Mouse (Mus musculus): ENCODE results near the gene Laptm5. TPM values are rescaled to one million over a fixed set of nuclear protein-coding genes. Genes with fewer than 3 reads are reported as not detected.

The Laptm5 gene
- total and polyA plus RNA-seq, 3 experiments, result 101 to 696 (median 234) TPM

DNA sequence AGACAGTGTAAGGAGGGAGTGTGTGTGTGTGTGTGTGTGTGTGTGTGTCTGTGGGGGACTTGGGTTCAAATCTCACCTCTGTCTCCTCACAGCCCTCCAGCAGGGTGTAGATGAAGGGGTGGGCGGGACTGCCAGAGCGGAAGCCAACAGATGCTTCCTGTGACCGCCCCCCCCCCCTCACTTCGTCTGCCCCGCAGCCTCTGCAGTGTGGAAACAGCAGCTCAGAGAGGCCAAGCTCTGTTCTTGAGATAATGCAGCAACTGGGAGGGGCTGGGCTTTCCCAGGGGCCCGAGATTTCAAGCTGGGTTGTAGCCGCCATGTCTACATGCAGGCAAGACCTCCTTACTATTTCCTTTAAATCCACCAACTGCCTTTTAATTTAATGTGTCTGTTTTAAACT is 2.3 kb upstream of the Laptm5 start (continued):
- TF ChIP-seq NRF1 (IDR thresholded peaks at IDR 0.05; ENCODE audit: insufficient read depth, low read depth, low read length, poor library complexity, severe bottlenecking) (no peak), SMC3 (IDR thresholded peaks at IDR 0.05; ENCODE audit: low read depth, low read length) (no peak), RAD21 (IDR thresholded peaks at IDR 0.05; ENCODE audit: low read depth, low read length) (no peak), MAX (IDR thresholded peaks at IDR 0.05; ENCODE audit: low read length) (no peak), ZC3H11A (IDR thresholded peaks at IDR 0.05; ENCODE audit: low read depth, low read length) (no peak), EP300 (IDR thresholded peaks at IDR 0.05; ENCODE audit: low read depth in 1 of 2, low read length in 2 of 2) (peak in 1 of 2 experiments; percentile 53; a peak in 2 of 4 replicates), MEF2A (IDR thresholded peaks at IDR 0.05; ENCODE audit: extremely low read depth, insufficient replicate concordance, low read depth, low read length, poor library complexity, severe bottlenecking) (no peak), MXI1 (IDR thresholded peaks at IDR 0.05; ENCODE audit: low read depth, low read length) (no peak), GABPA (IDR thresholded peaks at IDR 0.05; ENCODE audit: low read depth, low read length) (no peak), TAL1 (IDR thresholded peaks at IDR 0.05; ENCODE audit: low read length) (peak; percentile 52; the same call in 1 of the 2 replicates), ZMIZ1 (IDR thresholded peaks at IDR 0.05; ENCODE audit: low read depth, low read length) (no peak), CHD1 (IDR thresholded peaks at IDR 0.05; ENCODE audit: low read depth, low read length) (no peak), ZKSCAN1 (IDR thresholded peaks at IDR 0.05; ENCODE audit: low read depth, low read length) (no peak), GATA1 (IDR thresholded peaks at IDR 0.05; ENCODE audit: low read depth, low read length) (no peak), ELF1 (IDR thresholded peaks at IDR 0.05; ENCODE audit: low read depth, low read length) (peak; percentile 37; the same call in 1 of the 2 replicates), ZNF384 (IDR thresholded peaks at IDR 0.05; ENCODE audit: low read depth, low read length) (no peak)

- TF ChIP-seq BHLHE40 (IDR thresholded peaks at IDR 0.05; ENCODE audit: borderline replicate concordance, low read depth, low read length), result no peak
- TF ChIP-seq ETS1 (IDR thresholded peaks at IDR 0.05; ENCODE audit: low read depth, low read length), result no peak
- TF ChIP-seq RAD21 (IDR thresholded peaks at IDR 0.05; ENCODE audit: low read depth, low read length), result no peak
- no peak for TF ChIP-seq MAX (IDR thresholded peaks at IDR 0.05; ENCODE audit: low read length)
- no peak for TF ChIP-seq RCOR1 (IDR thresholded peaks at IDR 0.05; ENCODE audit: low read depth, low read length)
- Histone ChIP-seq H3K27ac (ENCODE audit: control insufficient read depth, low read depth, low read length) (peak overlapping the region; percentile 68), H3K4me1 (ENCODE audit: control insufficient read depth in 1 of 2, insufficient read depth in 2 of 2, low read length in 2 of 2) (peaks cover 14 to 60% of the 10 kb centered on the region in 2 experiments), H3K36me3 (ENCODE audit: control insufficient read depth in 1 of 2, insufficient read depth in 2 of 2, low read length in 2 of 2) (peaks cover 0 to 48% of the 10 kb centered on the region in 2 experiments; a peak in 2 of 4 replicates), H3K79me2 (ENCODE audit: control insufficient read depth, insufficient read depth, low read length, poor library complexity) (peaks cover 44% of the 10 kb centered on the region), H3K4me3 (ENCODE audit: control insufficient read depth in 1 of 2, insufficient read depth in 1 of 2, low read depth in 2 of 2, low read length in 2 of 2) (peak overlapping the region; percentile 68 to 96), H3K9me3 (replicated peaks; ENCODE audit: insufficient read depth, low read length) (no peaks in the 10 kb centered on the region), H3K9ac (ENCODE audit: control insufficient read depth, low read depth, low read length, poor library complexity, severe bottlenecking) (peak overlapping the region; percentile 96), H3K27me3 (ENCODE audit: control insufficient read depth in 1 of 2, insufficient read depth in 2 of 2, low read length in 2 of 2) (no peaks in the 10 kb centered on the region)
- DNase-seq (ENCODE audit: low read depth, low spot score), result no peak
Measured at GRCm38 (mm10) chr4:130912626-130913025, 299 bp upstream of the Laptm5 start.

All from MEL (cell line).